Mouse (Mus musculus): ENCODE measurements at regions not wholly inside any gene's neighbourhood (a gene's known extent, or its start where the extent isn't known, plus 50 kb on each side); places are given as distances from the start of the nearest gene placed in this dataset.

GRCm38 (mm10) chr4:70844742-70845141, 309.9 kb upstream of the Megf9 start:
- DNase-seq (ENCODE audit: low read depth, low spot score): no peak

DNA sequence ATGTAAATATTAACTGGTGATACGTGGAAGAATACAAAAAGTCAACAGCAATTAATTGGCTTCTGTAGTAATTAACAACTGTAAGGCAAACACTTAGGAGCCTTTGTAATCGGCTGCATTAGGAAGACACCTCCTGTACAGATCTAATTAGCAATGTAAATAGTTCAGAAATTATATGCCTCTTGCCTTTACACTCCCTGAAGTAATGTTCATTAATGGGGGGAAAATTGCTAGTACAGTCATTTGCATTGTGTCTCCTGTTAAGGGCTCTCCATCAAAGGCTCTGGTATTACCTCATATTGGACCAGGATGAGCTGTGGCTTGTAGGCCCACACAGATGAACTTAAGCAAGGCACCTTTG, 276.1 kb upstream of the Megf9 start:
- no peak for DNase-seq (ENCODE audit: low read depth, low spot score)

DNA sequence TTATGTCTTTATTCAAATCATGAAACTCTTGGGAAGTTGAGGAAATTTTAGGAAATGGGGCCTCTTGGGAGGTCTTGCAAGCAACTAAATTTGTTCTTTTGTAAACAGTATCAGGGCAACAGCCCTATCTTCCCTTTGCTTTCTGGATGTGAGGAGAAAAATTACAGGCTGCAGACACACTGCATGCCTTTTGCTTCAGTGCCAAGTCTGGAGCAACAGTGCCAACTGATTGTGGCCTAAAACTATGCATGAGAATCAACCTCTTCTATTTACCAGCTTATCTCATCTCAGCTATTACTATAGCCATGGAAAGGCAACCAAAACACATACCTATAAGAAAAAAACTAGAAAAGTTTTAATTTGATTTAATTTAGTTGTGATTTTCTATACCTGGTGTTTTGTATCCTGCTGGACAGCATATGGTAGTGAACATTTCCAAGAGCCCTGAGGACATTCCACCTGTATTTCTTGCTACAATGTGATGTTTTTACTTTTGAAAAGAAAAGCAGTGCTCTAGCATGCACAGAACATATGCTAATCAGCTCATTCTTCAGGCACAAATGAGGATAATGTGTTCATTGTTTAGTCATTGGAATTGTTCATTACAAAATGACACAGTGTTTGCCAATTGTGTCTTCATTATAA, 275.6 kb upstream of the Megf9 start:
- DNase-seq (ENCODE audit: low read depth, low spot score): no peak

DNA sequence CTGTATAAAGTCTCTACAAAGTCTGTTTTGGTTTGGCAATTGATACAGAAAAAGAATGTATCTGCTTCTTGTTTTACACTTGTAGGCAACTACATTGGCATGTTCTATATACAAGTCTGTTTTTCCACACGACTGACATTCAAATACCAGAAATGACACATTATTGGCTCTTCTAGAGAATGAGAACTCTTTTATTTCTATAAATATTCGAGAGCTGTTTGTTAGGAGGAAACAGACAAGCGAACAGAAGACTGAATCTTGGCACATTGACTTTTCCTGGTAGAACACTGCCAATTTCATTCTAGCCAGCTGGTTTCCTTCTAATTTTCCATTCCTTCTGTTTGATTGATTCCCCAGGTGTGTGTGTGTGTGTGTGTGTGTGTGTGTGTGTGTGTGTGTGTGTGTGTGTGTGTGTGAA, 270.1 kb upstream of the Megf9 start:
- DNase-seq (ENCODE audit: low read depth, low spot score): no peak

GRCm38 (mm10) chr4:70798483-70798882, 263.7 kb upstream of the Megf9 start:
- no peak for DNase-seq (ENCODE audit: low read depth, low spot score)

DNA sequence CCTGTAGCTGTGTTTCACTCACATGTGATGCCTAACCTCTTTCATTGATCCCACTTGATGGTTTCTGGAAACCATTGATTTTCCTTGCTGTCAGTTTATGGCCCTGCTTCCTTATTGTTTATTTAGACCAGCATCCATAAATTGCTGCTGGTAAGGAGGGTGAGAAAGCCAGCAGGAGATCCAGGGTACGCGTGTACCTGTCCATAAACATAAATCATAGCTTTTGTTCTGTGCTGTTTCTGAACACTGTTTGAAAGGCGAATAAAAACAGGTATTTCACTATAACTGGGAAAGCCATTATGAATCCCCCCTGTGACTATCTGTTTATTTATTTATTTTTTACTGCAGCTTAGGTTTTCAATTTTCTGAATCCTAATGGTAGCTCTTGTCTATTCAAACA, 263.1 kb upstream of the Megf9 start:
- DNase-seq (ENCODE audit: low read depth, low spot score): no peak

DNA sequence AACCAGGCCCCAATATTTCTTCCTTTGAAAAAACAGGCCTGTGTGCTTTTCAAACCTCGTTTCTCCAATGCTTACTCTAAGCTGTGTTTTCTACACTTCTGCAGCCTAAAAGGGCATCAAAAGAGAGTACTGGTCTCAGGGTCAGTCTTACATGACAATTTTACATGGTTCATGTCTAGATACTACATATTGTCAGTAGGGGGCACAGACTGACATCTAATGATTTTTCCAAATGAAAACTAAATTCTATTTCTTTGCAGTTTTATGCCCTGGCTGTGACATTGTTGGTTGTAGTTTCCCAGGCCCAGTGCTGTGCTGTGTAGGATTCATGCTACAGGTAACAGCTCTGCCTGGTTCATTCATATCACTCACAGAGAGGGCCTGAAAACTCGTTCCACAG, 248.7 kb upstream of the Megf9 start:
- DNase-seq (ENCODE audit: low read depth, low spot score): no peak

- no peak for DNase-seq (ENCODE audit: low read depth, low spot score)
These were observed 246.8 kb upstream of the Megf9 start for GRCm38 (mm10) chr4:70781591-70781990.

- no peak for DNase-seq (ENCODE audit: low read depth, low spot score)
These were observed 241.5 kb upstream of the Megf9 start for GRCm38 (mm10) chr4:70776273-70776672.

GRCm38 (mm10) chr4:70743425-70743824, 208.6 kb upstream of the Megf9 start:
- no peak for DNase-seq (ENCODE audit: low read depth, low spot score)

DNA sequence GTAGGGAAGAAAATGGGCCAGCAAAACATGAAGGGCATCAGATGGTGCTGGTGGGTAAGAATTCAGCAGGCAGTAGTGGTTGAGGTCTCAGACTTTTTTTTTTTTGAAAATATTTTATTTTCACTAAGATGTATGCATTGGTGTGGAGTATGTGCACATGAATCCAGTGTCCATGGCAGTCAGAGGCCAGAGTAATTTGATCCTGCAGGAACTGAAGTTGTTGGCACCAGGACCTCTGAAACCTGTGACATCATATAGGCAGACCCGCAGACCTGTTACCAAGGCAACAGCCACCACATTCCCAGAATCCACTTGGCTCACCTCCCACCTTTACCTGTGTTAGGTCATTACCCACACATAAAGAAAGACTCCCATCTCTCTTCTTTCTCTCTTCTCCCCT, 207.2 kb upstream of the Megf9 start:
- no peak for DNase-seq (ENCODE audit: low read depth, low spot score)

DNA sequence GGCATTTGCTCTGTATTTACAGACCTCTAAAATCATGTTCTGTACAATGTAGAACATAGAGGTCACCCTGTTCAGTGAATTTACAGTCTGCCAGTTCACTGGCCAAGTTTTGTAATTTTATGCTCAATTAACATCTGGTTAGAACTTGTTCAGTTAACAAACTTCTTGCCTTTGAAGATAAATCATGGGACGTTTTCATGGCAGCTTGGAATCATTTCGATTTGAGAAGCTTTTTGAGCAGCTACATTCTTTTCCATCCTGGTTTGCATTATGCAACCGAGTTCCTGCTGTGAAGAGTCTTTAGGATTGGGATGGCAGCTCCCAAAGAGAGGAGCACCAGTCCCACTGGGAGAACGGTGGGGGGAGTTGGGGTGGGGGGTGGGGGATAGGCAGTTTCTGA, 206.3 kb upstream of the Megf9 start:
- no peak for DNase-seq (ENCODE audit: low read depth, low spot score)

DNA sequence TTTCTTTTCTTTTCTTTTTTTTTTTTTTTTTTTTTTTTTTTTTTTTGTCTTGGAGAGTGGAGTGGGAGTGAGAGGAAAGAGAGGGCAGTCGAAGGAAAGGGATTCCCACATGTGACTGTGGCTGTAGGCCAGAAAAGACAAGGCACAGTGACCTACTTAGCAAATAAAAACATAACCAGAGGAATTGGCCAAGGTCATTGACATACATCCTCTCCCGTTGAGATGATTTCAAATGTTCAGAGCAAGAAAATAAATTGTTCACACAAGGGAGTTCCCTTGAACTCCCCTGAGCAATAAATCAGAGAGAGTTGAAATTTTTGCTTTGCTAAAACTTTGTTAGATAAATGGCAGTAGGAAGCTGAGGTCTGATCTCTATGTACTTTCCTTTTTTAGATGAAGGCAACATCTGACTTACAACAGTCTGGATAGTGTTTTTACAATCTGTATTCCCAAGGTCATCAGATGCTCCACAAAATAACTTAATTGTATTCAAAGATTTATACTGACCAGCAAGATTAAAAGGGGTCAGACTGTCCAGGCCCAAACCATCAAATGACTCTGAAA, 174.4 kb upstream of the Megf9 start:
- DNase-seq (ENCODE audit: low read depth, low spot score): no peak

DNA sequence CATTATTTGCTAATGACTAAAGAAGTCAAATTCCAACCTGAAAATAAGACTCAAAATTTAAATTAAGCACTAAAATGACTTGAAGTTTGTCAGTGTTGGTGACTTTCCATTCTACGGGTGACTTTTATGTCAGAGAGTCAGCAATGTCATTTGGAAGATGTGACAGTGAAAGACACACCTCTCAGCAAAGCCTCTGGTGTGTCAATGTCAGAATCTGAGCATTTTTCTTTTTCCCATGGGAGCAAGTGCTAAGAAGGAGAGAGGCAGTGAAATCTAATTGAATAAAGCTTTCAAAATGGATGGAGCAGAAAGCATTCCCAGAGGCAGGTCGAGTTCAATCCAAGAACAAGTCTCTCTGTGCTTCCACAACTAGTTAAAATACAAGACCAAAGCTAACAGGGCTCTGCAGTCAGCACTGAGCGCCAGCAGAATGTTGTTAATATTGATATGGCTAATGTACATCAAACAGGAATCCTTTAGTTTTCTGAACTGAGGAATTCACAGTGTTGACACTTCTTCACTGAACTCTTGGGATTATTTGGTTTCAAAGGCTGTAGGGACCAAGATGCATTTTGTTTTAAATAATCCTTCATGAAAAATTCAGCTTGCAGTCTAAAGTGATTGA, 170.4 kb upstream of the Megf9 start:
- no peak for DNase-seq (ENCODE audit: low read depth, low spot score)

- no peak for DNase-seq (ENCODE audit: low read depth, low spot score)
These were observed 166.1 kb upstream of the Megf9 start for GRCm38 (mm10) chr4:70700894-70701293.

GRCm38 (mm10) chr4:70664181-70664580, 129.4 kb upstream of the Megf9 start:
- peak; percentile 50 for DNase-seq (ENCODE audit: low read depth, low spot score)

DNA sequence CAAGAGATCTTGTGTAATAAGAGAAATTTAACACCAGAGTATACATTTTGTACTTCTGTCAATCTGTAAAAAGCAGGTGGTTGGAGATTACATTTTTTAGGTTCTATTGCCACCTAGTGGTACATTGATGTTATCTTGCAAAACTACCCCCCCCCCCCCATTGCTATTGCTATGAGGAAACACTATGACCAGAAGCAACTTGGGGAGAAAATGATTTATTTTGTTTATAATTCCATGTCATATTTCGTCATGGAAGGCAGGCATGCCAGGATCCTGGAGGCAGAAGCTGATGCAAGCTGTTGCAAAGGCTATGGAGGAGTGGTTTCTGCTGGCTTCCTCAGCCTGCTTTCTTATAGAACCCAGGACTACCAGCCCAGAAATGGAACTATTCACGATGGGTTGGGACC, 86.6 kb upstream of the Megf9 start:
- no peak for DNase-seq (ENCODE audit: low read depth, low spot score)

DNA sequence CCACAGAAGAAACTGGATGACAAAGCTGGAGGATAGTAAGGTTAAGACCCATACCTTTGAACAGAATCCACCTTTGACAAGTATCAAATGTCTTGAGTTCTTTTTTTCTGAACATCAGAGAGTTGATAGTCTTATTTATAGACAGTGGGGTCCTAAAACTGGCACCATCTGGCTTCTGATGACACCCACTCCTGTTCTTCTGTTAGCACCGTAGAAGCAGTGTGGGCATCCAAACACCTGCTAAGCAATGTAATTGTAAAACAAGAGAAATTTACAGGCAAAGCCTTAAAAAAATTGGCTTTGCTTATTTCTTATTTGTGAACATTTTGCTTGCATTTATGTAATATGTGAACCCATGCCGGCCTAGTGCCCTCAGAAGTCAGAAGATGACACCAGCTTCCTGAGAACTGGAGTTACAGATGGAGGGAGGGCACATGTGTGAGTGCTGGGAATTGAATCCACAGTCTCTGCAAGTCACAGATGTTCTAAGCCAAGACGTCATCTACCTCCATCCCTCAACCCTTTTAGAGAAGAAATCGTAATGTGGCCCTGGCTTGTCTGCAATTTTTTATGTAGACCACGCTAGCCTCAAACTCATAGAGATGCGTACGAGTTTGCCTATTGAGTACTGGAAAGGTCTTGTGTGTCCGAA, 85.0 kb upstream of the Megf9 start:
- no peak for DNase-seq (ENCODE audit: low read depth, low spot score)

GRCm38 (mm10) chr4:70615794-70616193, 81.0 kb upstream of the Megf9 start:
- no peak for DNase-seq (ENCODE audit: low read depth, low spot score)

DNA sequence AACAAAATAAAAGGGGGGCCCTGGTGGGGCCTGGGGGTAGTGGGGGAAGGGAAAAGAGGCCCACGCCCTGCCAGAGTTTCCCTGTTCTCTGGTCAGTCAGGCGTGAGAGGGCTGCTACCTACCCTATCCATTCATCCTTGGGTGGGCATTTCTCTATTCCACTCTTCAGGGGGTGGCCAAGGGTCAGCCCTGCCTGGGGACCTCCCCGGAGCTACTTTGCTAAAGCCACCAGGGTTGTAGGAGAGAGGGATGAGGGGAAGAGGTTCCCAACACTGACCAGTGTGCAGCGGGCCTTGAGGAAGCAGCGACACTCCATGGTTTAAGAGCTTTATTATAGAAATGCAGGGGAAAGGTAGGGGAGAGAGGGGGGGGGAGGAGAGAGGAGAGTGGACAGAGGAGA, 79.6 kb upstream of the Megf9 start:
- DNase-seq (ENCODE audit: low read depth, low spot score): no peak

DNA sequence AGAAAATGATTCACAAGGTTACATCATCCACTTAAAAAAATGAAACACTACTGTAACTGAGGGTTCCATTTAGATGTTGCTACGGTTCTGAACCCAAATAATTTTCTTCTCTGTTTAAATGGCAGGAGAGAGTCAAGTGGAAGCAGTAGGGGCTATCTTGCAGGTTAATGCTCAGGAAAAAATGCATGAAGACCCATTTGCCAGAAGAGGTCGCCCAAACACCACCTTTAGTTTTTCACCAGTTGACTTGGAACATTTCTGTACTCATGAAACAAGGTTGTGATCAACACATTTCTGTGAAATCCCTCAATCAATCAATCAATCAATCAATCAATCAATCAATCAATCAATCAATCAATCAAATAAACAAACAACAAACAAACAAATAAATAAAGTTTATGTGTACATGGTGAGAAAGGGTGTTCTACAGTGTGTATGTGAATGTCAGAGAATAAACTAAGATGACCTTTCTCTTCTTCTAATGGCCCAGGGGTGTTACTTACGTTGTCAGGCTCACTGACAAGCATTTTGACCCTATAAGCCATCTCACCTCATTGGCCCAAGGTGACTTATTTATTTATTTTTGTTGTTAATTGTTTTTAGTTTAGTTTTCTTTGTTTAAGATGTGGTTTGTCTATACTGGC, 68.5 kb upstream of the Megf9 start:
- DNase-seq (ENCODE audit: low read depth, low spot score): peak; percentile 9

GRCm38 (mm10) chr4:70601301-70601700, 66.5 kb upstream of the Megf9 start:
- peak; percentile 55 for DNase-seq (ENCODE audit: low read depth, low spot score)

Data from ES-CJ7 (cell line).